Comparison of ENCODE assay signal across 22 mouse cellular contexts in genomic region chr5:124039602-124040001, GRCm38 (mm10).
"Had no signal": no experiment of that assay in that cellular context is flagged by ENCODE, and none has a peak within 500 bp of the region (broad histone marks: within the 10 kb centered on the region; RNA-seq: fewer than 3 reads in every experiment).

No protein-coding gene starts in this region.

- H3K4me2 ChIP-seq: lung, embryonic 15.5 days; midbrain, embryonic 11.5 days; midbrain, embryonic 13.5 days; neural tube, embryonic 13.5 days; neural tube, embryonic 15.5 days; stomach, embryonic 15.5 days had no signal

- DNase-seq: lung, adult 2 months; lung, postnatal 14 days; lung, postnatal 36 days; retina, postnatal 1 day; right cerebral cortex, adult 18-20 months; right cerebral cortex, postnatal 25 days; right cerebral cortex, postnatal 4 days; spleen, adult 18-20 months; thymus, adult 2 months; thymus, postnatal 25 days; thymus, postnatal 4 days had no signal

- H3K27me3 ChIP-seq: lung, embryonic 15.5 days; neural tube, embryonic 13.5 days; neural tube, embryonic 15.5 days; stomach, embryonic 15.5 days had no signal

- H3K36me3 ChIP-seq: lung, embryonic 15.5 days; midbrain, embryonic 13.5 days; neural tube, embryonic 13.5 days; neural tube, embryonic 15.5 days; stomach, embryonic 15.5 days had no signal

- H3K9ac ChIP-seq: lung, embryonic 15.5 days; midbrain, embryonic 13.5 days; neural tube, embryonic 13.5 days; neural tube, embryonic 15.5 days; stomach, embryonic 15.5 days had no signal

- H3K4me3 ChIP-seq: lung, embryonic 15.5 days; midbrain, embryonic 13.5 days; myocyte; neural tube, embryonic 13.5 days; neural tube, embryonic 15.5 days; stomach, embryonic 15.5 days had no signal

- ATAC-seq: lung, postnatal 0 days; midbrain, embryonic 13.5 days; midbrain, embryonic 16.5 days had no signal

- H3K9me3 ChIP-seq: lung, embryonic 15.5 days; midbrain, embryonic 13.5 days; neural tube, embryonic 13.5 days; neural tube, embryonic 15.5 days; stomach, embryonic 15.5 days had no signal

- H3K27ac ChIP-seq: lung, embryonic 15.5 days; macrophage; midbrain, embryonic 13.5 days; neural tube, embryonic 13.5 days; neural tube, embryonic 15.5 days; stomach, embryonic 15.5 days; stomach, postnatal 0 days had no signal
